Mouse (Mus musculus): ENCODE data around the gene Rsph6a. TPM values are rescaled to one million over a fixed set of nuclear protein-coding genes. Genes with fewer than 3 reads are reported as not detected.
A peak's percentile ranks its signal among the peaks of the same experiment; 100 is the strongest.

The Rsph6a gene
- polyA plus RNA-seq, 2 experiments = not detected

- TF ChIP-seq EP300 (IDR thresholded peaks at IDR 0.05; ENCODE audit: low read depth) = no peak
- peak; percentile 95 for TF ChIP-seq CTCF (IDR thresholded peaks at IDR 0.05; ENCODE audit: low read depth)
- no peaks in the 10 kb centered on the region for H3K9me3 ChIP-seq (ENCODE audit: control insufficient read depth, low read length)
- no peaks in the 10 kb centered on the region for H3K36me3 ChIP-seq (replicated peaks; ENCODE audit: control insufficient read depth, insufficient read depth, low read depth)
- peak overlapping the region; percentile 64 to 68 for H3K4me3 ChIP-seq (ENCODE audit: insufficient read depth in 1 of 2, low read depth in 2 of 2, low read length in 2 of 2)
- no peak overlapping the region for H3K27ac ChIP-seq
- WGBS (ENCODE audit: insufficient replicate concordance) = 0% methylated on average over 15 of the region's 15 CpGs
- peaks cover 49% of the 10 kb centered on the region for H3K27me3 ChIP-seq (ENCODE audit: control insufficient read depth, insufficient read depth, low read length)
- H3K4me1 ChIP-seq (replicated peaks; ENCODE audit: control insufficient read depth in 2 of 2, insufficient read depth in 2 of 2, low read length in 1 of 2) = peaks cover 0 to 13% of the 10 kb centered on the region in 2 experiments; a peak in 3 of 4 replicates
- H3K4me2 ChIP-seq (ENCODE audit: low read depth) = peak overlapping the region; percentile 95
- ATAC-seq (ENCODE audit: insufficient read depth) (peak; percentile 69), DNase-seq (ENCODE audit: low read depth in 3 of 3, low spot score in 3 of 3) (peak; percentile 56 to 66 (median 59))
- H3K9ac ChIP-seq (replicated peaks) = no peak overlapping the region; the same call in 1 of the 2 replicates
These were observed 38.7 kb downstream of the Rsph6a start for GRCm38 (mm10) chr7:19093174-19093521.

DNA sequence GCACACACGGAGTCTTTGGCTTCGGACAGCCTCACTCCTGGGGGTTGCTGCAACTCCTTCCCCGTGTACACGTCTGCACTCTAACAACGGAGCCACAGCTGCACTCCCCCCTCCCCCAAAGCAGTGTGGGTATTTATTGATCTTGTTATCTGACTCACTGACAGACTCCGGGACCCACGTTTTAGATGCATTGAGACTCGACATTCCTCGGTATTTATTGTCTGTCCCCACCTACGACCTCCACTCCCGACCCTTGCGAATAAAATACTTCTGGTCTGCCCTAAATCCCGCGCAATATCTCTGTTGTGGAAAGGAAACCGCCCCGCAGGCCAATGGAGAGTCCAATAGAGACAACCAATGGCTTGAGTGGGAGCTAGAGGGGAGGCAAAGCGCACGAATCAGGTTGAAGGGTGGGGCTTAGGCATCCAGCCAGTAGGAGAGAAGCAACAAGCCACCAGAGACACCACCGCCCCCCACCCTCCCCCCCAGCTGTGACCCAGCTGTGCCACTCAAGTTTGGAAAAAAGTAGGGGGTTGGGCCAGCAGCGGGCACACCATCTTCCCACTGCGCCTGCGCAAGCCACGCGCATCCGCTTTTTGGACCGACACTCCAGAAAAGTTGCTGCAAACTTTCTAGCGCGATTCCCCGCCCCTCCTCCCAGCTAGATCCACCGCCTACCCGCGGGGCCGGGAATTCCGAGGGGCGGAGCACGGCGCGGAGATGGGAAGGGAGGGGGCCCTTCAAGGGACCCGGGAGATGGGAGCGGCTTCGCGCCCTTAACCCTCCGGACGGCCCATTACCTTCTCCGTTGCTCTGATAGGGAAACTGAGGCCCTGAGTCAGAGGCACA lies 39.3 kb downstream of the Rsph6a start:
- Histone ChIP-seq H3K27me3 (ENCODE audit: control insufficient read depth, insufficient read depth, low read length) (peaks cover 49% of the 10 kb centered on the region), H3K4me3 (ENCODE audit: insufficient read depth in 1 of 2, low read depth in 2 of 2, low read length in 2 of 2) (peak overlapping the region; percentile 64 to 68)

DNA sequence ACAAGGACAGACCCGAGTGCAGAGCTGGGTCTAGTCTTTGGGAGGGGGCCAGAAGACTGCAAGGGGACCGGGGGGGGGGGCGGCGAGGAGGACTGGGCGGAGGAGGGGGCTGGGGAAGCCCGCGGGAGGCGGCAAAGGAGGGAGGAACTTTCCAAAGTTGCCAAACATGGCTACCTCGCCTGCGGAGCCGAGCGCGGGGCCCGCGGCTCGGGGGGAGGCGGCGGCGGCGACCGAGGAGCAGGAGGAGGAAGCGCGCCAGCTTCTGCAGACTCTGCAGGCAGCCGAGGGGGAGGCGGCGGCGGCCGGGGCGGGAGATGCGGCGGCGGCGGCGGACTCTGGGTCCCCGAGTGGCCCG lies 40.0 kb downstream of the Rsph6a start, which contains the start of gene Six5:
Gene Six5, plus strand, starts transcription at position 124 of the 355 bp plus-strand sequence.
- peak within 1 kb of the TSS; percentile 59 for H3K9ac ChIP-seq (replicated peaks)
- no peaks in the 10 kb centered on the region for H3K9me3 ChIP-seq (ENCODE audit: control insufficient read depth, low read length)
- H3K36me3 ChIP-seq (replicated peaks; ENCODE audit: control insufficient read depth, insufficient read depth, low read depth) = no peaks in the 10 kb centered on the region
- DNase-seq (ENCODE audit: low read depth in 3 of 3, low spot score in 3 of 3) = no peak
- H3K4me2 ChIP-seq (ENCODE audit: low read depth) = peak within 1 kb of the TSS; percentile 95
- ATAC-seq (ENCODE audit: insufficient read depth) = no peak
- H3K4me3 ChIP-seq (ENCODE audit: insufficient read depth in 1 of 2, low read depth in 2 of 2, low read length in 2 of 2) = peak within 1 kb of the TSS; percentile 64 to 68
- H3K27me3 ChIP-seq (ENCODE audit: control insufficient read depth, insufficient read depth, low read length) = peaks cover 49% of the 10 kb centered on the region
- under 1% methylated on average over 23 of the region's 36 CpGs for WGBS (ENCODE audit: insufficient replicate concordance)
- TF ChIP-seq EP300 (IDR thresholded peaks at IDR 0.05; ENCODE audit: low read depth) (no peak), CTCF (IDR thresholded peaks at IDR 0.05; ENCODE audit: low read depth) (no peak)
- H3K4me1 ChIP-seq (replicated peaks; ENCODE audit: control insufficient read depth in 2 of 2, insufficient read depth in 2 of 2, low read length in 1 of 2) = peaks cover 0 to 13% of the 10 kb centered on the region in 2 experiments; a peak in 3 of 4 replicates
- H3K27ac ChIP-seq = peak within 1 kb of the TSS; percentile 50

More for the DNA sequence above, 39.3 kb downstream of the Rsph6a start:
- Histone ChIP-seq H3K4me1 (replicated peaks; ENCODE audit: control insufficient read depth in 2 of 2, insufficient read depth in 2 of 2, low read length in 1 of 2) (peaks cover 0 to 13% of the 10 kb centered on the region in 2 experiments; a peak in 3 of 4 replicates), H3K9me3 (ENCODE audit: control insufficient read depth, low read length) (no peaks in the 10 kb centered on the region), H3K4me2 (ENCODE audit: low read depth) (peak overlapping the region; percentile 95), H3K27ac (peak overlapping the region; percentile 50), H3K9ac (replicated peaks) (peak overlapping the region; percentile 59), H3K36me3 (replicated peaks; ENCODE audit: control insufficient read depth, insufficient read depth, low read depth) (no peaks in the 10 kb centered on the region)
- peak; percentile 80 for ATAC-seq (ENCODE audit: insufficient read depth)
- TF ChIP-seq EP300 (IDR thresholded peaks at IDR 0.05; ENCODE audit: low read depth) (peak; percentile 20; the same call in 1 of the 2 replicates), CTCF (IDR thresholded peaks at IDR 0.05; ENCODE audit: low read depth) (no peak)
- DNase-seq (ENCODE audit: low read depth in 3 of 3, low spot score in 3 of 3) = peak; percentile 82 to 88 (median 83)
- 1% methylated on average over 45 of the region's 45 CpGs for WGBS (ENCODE audit: insufficient replicate concordance)

DNA sequence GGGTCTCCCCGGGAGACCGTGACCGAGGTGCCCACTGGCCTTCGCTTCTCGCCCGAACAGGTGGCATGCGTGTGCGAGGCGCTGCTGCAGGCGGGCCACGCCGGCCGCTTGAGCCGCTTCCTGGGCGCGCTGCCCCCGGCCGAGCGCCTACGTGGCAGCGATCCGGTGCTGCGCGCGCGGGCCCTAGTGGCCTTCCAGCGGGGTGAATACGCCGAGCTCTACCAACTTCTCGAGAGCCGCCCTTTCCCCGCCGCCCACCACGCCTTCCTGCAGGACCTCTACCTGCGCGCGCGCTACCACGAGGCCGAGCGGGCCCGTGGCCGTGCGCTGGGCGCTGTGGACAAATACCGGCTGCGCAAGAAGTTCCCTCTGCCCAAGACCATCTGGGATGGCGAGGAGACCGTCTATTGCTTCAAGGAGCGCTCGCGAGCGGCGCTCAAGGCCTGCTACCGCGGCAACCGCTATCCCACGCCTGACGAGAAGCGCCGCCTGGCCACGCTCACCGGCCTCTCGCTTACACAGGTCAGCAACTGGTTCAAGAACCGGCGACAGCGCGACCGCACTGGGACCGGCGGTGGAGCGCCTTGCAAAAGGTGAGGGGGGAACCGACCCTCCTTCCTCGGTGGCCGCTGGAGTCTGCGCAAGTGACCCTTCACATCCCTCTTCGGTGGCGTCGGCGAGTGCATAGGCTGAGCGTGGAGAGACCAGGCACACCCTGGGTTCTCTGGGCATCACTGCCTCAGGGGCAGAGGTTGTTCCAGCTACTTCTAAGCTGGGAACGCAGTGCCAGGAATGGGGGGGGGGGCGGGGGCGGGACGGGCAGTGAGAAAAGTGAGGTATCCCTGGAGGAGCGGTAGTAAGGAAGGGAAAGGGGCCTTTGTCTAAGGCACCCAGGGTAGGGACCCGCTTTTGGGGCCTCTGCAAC lies 40.6 kb downstream of the Rsph6a start:
- under 1% methylated on average over 74 of the region's 87 CpGs for WGBS (ENCODE audit: insufficient replicate concordance)

More for the DNA sequence above, 40.6 kb downstream of the Rsph6a start:
- no peak for ATAC-seq (ENCODE audit: insufficient read depth)
- Histone ChIP-seq H3K36me3 (replicated peaks; ENCODE audit: control insufficient read depth, insufficient read depth, low read depth) (no peaks in the 10 kb centered on the region), H3K4me2 (ENCODE audit: low read depth) (peak overlapping the region; percentile 95), H3K4me1 (replicated peaks; ENCODE audit: control insufficient read depth in 2 of 2, insufficient read depth in 2 of 2, low read length in 1 of 2) (peaks cover 0 to 13% of the 10 kb centered on the region in 2 experiments; a peak in 3 of 4 replicates), H3K4me3 (ENCODE audit: insufficient read depth in 1 of 2, low read depth in 2 of 2, low read length in 2 of 2) (peak overlapping the region; percentile 64 to 68), H3K27me3 (ENCODE audit: control insufficient read depth, insufficient read depth, low read length) (peaks cover 49% of the 10 kb centered on the region), H3K9me3 (ENCODE audit: control insufficient read depth, low read length) (no peaks in the 10 kb centered on the region), H3K9ac (replicated peaks) (peak overlapping the region; percentile 59), H3K27ac (peak overlapping the region; percentile 50; the same call in 1 of the 2 replicates)
- TF ChIP-seq CTCF (IDR thresholded peaks at IDR 0.05; ENCODE audit: low read depth) (no peak), EP300 (IDR thresholded peaks at IDR 0.05; ENCODE audit: low read depth) (no peak)
- DNase-seq (ENCODE audit: low read depth in 3 of 3, low spot score in 3 of 3) = no peak
